Mouse (Mus musculus) lung, adult 2 months (tissue): ENCODE results near the gene Cstf2t. TPM values are rescaled to one million over a fixed set of nuclear protein-coding genes. Genes with fewer than 3 reads are reported as not detected.

Experiments
- DNase-seq: peaks from one replicate; pipeline ENCODE4 v3.0.0; 2022
- H3K4me1 ChIP-seq: fragments of 200-500 bp; 2 replicates; pipeline ENCODE4 v1.6.1; 2011; ENCODE audit warnings: low read length; ENCODE audit not compliant: control insufficient read depth, insufficient read depth
- H3K4me3 ChIP-seq: fragments of 200-500 bp; replicated peaks from 2 replicates; pipeline ENCODE3; 2011; ENCODE audit warnings: low read depth, mild to moderate bottlenecking, control low read depth, low read length; ENCODE audit errors: extremely low read depth
- CTCF ChIP-seq: fragments of 200-500 bp; IDR thresholded peaks from 2 replicates; pipeline ENCODE4 v1.5.1; 2011; ENCODE audit warnings: mild to moderate bottlenecking, low read length, control low read depth; ENCODE audit not compliant: insufficient read depth
- POLR2A ChIP-seq: fragments of 200-500 bp; IDR thresholded peaks from 2 replicates; pipeline ENCODE4 v1.6.1; 2011; ENCODE audit warnings: low read depth, mild to moderate bottlenecking, control low read depth, low read length, borderline replicate concordance; ENCODE audit errors: extremely low read depth
- WGBS: fragments of 180-500 bp; shearing (Covaris S2); methylation state at CpG from one replicate; pipeline ENCODE4 v1.1.7; 2018; 5-methylcytosine and 5-hydroxymethylcytosine counted together
- polyA plus RNA-seq: library from polyadenylated mRNA; depleted of rRNA; stranded (reverse); fragments of >200 nt; gene quantifications from 2 replicates; pipeline ENCODE4 v1.2.3, GENCODE M21; 2012

Cstf2t gene
- polyA plus RNA-seq, 1 experiment = 11.1 TPM

GRCm38 (mm10) chr19:31132614-31133013 is 50.0 kb downstream of the Cstf2t start:
- 80% methylated on average over 8 of the region's 8 CpGs for WGBS
- Histone ChIP-seq H3K4me1 (no peaks in the 10 kb centered on the region), H3K4me3 (no peak overlapping the region)
- no peak for DNase-seq
- TF ChIP-seq CTCF = no peak
- no peak for TF ChIP-seq POLR2A

- no peak for TF ChIP-seq CTCF
- TF ChIP-seq POLR2A = no peak
- no peaks in the 10 kb centered on the region for H3K4me1 ChIP-seq
- no peak for DNase-seq
- H3K4me3 ChIP-seq = no peak overlapping the region
- 34% methylated on average over 2 of the region's 2 CpGs for WGBS
Measured at GRCm38 (mm10) chr19:31136316-31136715, 53.7 kb downstream of the Cstf2t start.
